Mouse (Mus musculus): ENCODE measurements at regions not wholly inside any gene's neighbourhood (a gene's known extent, or its start where the extent isn't known, plus 50 kb on each side); places are given as distances from the start of the nearest gene placed in this dataset.
A peak's percentile ranks its signal among the peaks of the same experiment; 100 is the strongest.

- DNase-seq (no peak), ATAC-seq (ENCODE audit: insufficient read depth) (no peak)
- no peaks in the 10 kb centered on the region for H3K36me3 ChIP-seq (ENCODE audit: insufficient read depth)
- no peaks in the 10 kb centered on the region for H3K4me1 ChIP-seq (ENCODE audit: insufficient read depth)
- no peak for TF ChIP-seq CTCF (IDR thresholded peaks at IDR 0.05; ENCODE audit: low read depth)
- WGBS, result 37% methylated on average over 1 of the region's 1 CpGs
- no peak overlapping the region for H3K4me2 ChIP-seq
- H3K27me3 ChIP-seq (ENCODE audit: insufficient read depth, low read length), result no peaks in the 10 kb centered on the region
- H3K9ac ChIP-seq, result no peak overlapping the region
- H3K27ac ChIP-seq (ENCODE audit: low read depth), result no peak overlapping the region
- no peak overlapping the region for H3K4me3 ChIP-seq (ENCODE audit: low read depth, low read length)
- H3K9me3 ChIP-seq (ENCODE audit: low read depth, low read length), result no peaks in the 10 kb centered on the region
Observed at GRCm38 (mm10) chr10:11660056-11660770, 317.0 kb downstream of the Epm2a start.

- Histone ChIP-seq H3K36me3 (ENCODE audit: insufficient read depth) (no peaks in the 10 kb centered on the region), H3K4me1 (ENCODE audit: insufficient read depth) (no peaks in the 10 kb centered on the region), H3K9me3 (ENCODE audit: low read depth, low read length) (no peaks in the 10 kb centered on the region), H3K27ac (ENCODE audit: low read depth) (no peak overlapping the region), H3K4me3 (ENCODE audit: low read depth, low read length) (no peak overlapping the region), H3K9ac (no peak overlapping the region), H3K27me3 (ENCODE audit: insufficient read depth, low read length) (no peaks in the 10 kb centered on the region), H3K4me2 (no peak overlapping the region)
- ATAC-seq (ENCODE audit: insufficient read depth) (no peak), DNase-seq (peak; percentile 45)
- no peak for TF ChIP-seq CTCF (IDR thresholded peaks at IDR 0.05; ENCODE audit: low read depth)
- 65% methylated on average over 5 of the region's 5 CpGs for WGBS
Observed at GRCm38 (mm10) chr10:11661660-11662250, 318.6 kb downstream of the Epm2a start.

- no peak for TF ChIP-seq CTCF (IDR thresholded peaks at IDR 0.05; ENCODE audit: low read depth)
- Histone ChIP-seq H3K9ac (no peak overlapping the region), H3K4me1 (ENCODE audit: insufficient read depth) (no peaks in the 10 kb centered on the region), H3K4me2 (no peak overlapping the region), H3K27me3 (ENCODE audit: insufficient read depth, low read length) (no peaks in the 10 kb centered on the region), H3K27ac (ENCODE audit: low read depth) (no peak overlapping the region), H3K4me3 (ENCODE audit: low read depth, low read length) (no peak overlapping the region), H3K9me3 (ENCODE audit: low read depth, low read length) (no peaks in the 10 kb centered on the region), H3K36me3 (ENCODE audit: insufficient read depth) (no peaks in the 10 kb centered on the region)
- WGBS, result 76% methylated on average over 2 of the region's 2 CpGs
- DNase-seq (no peak), ATAC-seq (ENCODE audit: insufficient read depth) (no peak)
Observed at GRCm38 (mm10) chr10:11709742-11710141, 366.5 kb downstream of the Epm2a start.

GRCm38 (mm10) chr10:11724775-11725174 lies 381.6 kb downstream of the Epm2a start:
- 70% methylated on average over 7 of the region's 7 CpGs for WGBS
- DNase-seq (no peak), ATAC-seq (ENCODE audit: insufficient read depth) (no peak)
- H3K36me3 ChIP-seq (ENCODE audit: insufficient read depth), result no peaks in the 10 kb centered on the region
- no peak for TF ChIP-seq CTCF (IDR thresholded peaks at IDR 0.05; ENCODE audit: low read depth)
- no peaks in the 10 kb centered on the region for H3K9me3 ChIP-seq (ENCODE audit: low read depth, low read length)
- no peak overlapping the region for H3K4me3 ChIP-seq (ENCODE audit: low read depth, low read length)
- H3K9ac ChIP-seq, result no peak overlapping the region
- H3K4me2 ChIP-seq, result no peak overlapping the region
- H3K27ac ChIP-seq (ENCODE audit: low read depth), result no peak overlapping the region
- H3K27me3 ChIP-seq (ENCODE audit: insufficient read depth, low read length), result no peaks in the 10 kb centered on the region
- no peaks in the 10 kb centered on the region for H3K4me1 ChIP-seq (ENCODE audit: insufficient read depth)

GRCm38 (mm10) chr10:11729536-11729935 lies 386.3 kb downstream of the Epm2a start:
- Histone ChIP-seq H3K27me3 (ENCODE audit: insufficient read depth, low read length) (no peaks in the 10 kb centered on the region), H3K4me2 (no peak overlapping the region), H3K36me3 (ENCODE audit: insufficient read depth) (no peaks in the 10 kb centered on the region), H3K4me3 (ENCODE audit: low read depth, low read length) (no peak overlapping the region), H3K27ac (ENCODE audit: low read depth) (no peak overlapping the region), H3K9me3 (ENCODE audit: low read depth, low read length) (no peaks in the 10 kb centered on the region), H3K4me1 (ENCODE audit: insufficient read depth) (no peaks in the 10 kb centered on the region), H3K9ac (no peak overlapping the region)
- 72% methylated on average over 2 of the region's 2 CpGs for WGBS
- DNase-seq, result no peak
- no peak for TF ChIP-seq CTCF (IDR thresholded peaks at IDR 0.05; ENCODE audit: low read depth)
- ATAC-seq (ENCODE audit: insufficient read depth), result no peak

GRCm38 (mm10) chr10:11739574-11740368 lies 396.6 kb downstream of the Epm2a start:
- H3K4me1 ChIP-seq (ENCODE audit: insufficient read depth), result no peaks in the 10 kb centered on the region
- DNase-seq, result peak; percentile 23

GRCm38 (mm10) chr10:11745587-11745986 lies 402.4 kb downstream of the Epm2a start:
- 83% methylated on average over 4 of the region's 4 CpGs for WGBS
- no peak overlapping the region for H3K4me2 ChIP-seq
- no peak overlapping the region for H3K27ac ChIP-seq (ENCODE audit: low read depth)
- H3K4me1 ChIP-seq (ENCODE audit: insufficient read depth), result no peaks in the 10 kb centered on the region
- H3K9me3 ChIP-seq (ENCODE audit: low read depth, low read length), result no peaks in the 10 kb centered on the region
- TF ChIP-seq CTCF (IDR thresholded peaks at IDR 0.05; ENCODE audit: low read depth), result no peak
- no peak overlapping the region for H3K9ac ChIP-seq
- DNase-seq, result no peak
- H3K27me3 ChIP-seq (ENCODE audit: insufficient read depth, low read length), result no peaks in the 10 kb centered on the region
- no peaks in the 10 kb centered on the region for H3K36me3 ChIP-seq (ENCODE audit: insufficient read depth)
- no peak overlapping the region for H3K4me3 ChIP-seq (ENCODE audit: low read depth, low read length)
- ATAC-seq (ENCODE audit: insufficient read depth), result no peak

More at GRCm38 (mm10) chr10:11739574-11740368, 396.6 kb downstream of the Epm2a start:
- ATAC-seq (ENCODE audit: insufficient read depth), result peak; percentile 58; the same call in 1 of the 2 replicates
- H3K9me3 ChIP-seq (ENCODE audit: low read depth, low read length), result no peaks in the 10 kb centered on the region
- H3K4me2 ChIP-seq, result no peak overlapping the region
- WGBS, result 53% methylated on average over 5 of the region's 5 CpGs
- H3K4me3 ChIP-seq (ENCODE audit: low read depth, low read length), result no peak overlapping the region
- no peak overlapping the region for H3K27ac ChIP-seq (ENCODE audit: low read depth)
- H3K27me3 ChIP-seq (ENCODE audit: insufficient read depth, low read length), result no peaks in the 10 kb centered on the region
- H3K9ac ChIP-seq, result no peak overlapping the region
- TF ChIP-seq CTCF (IDR thresholded peaks at IDR 0.05; ENCODE audit: low read depth), result no peak
- H3K36me3 ChIP-seq (ENCODE audit: insufficient read depth), result no peaks in the 10 kb centered on the region

Data from lung, embryonic 14.5 days (tissue).